Mouse (Mus musculus) macrophage (primary cell): ENCODE data around the gene Tctex1d4. TPM values are rescaled to one million over a fixed set of nuclear protein-coding genes. Genes with fewer than 3 reads are reported as not detected.
A peak's percentile ranks its signal among the peaks of the same experiment; 100 is the strongest.

Source experiments
- H3K27ac ChIP-seq: fragments of 350-480 bp; formaldehyde crosslinking; 2 replicates; pipeline ENCODE4 v1.9.0; 2021
- H3K36me3 ChIP-seq: fragments of 350-480 bp; formaldehyde crosslinking; 2 replicates; pipeline ENCODE4 v1.9.0; 2021; ENCODE audit errors: inconsistent target
- H3K4me3 ChIP-seq: fragments of 350-480 bp; formaldehyde crosslinking; 2 replicates; pipeline ENCODE4 v1.9.0; 2021; ENCODE audit errors: inconsistent target
- H3K79me2 ChIP-seq: fragments of 350-480 bp; formaldehyde crosslinking; 2 replicates; pipeline ENCODE4 v1.9.0; 2021; ENCODE audit errors: inconsistent target
- WGBS: methylation state at CpG from one replicate; pipeline ENCODE4 v1.1.7; 2026; ENCODE audit warnings: inconsistent platforms; ENCODE audit not compliant: missing documents; 5-methylcytosine and 5-hydroxymethylcytosine counted together
- polyA plus RNA-seq: library from polyadenylated mRNA; stranded (reverse); fragments of 250-400 nt; gene quantifications from 3 replicates; pipeline ENCODE4 v1.2.4, GENCODE M21; 2018; ENCODE audit warnings: inconsistent platforms

Tctex1d4 gene
- polyA plus RNA-seq, 1 experiment from 2014 or later = 0.93 TPM

DNA sequence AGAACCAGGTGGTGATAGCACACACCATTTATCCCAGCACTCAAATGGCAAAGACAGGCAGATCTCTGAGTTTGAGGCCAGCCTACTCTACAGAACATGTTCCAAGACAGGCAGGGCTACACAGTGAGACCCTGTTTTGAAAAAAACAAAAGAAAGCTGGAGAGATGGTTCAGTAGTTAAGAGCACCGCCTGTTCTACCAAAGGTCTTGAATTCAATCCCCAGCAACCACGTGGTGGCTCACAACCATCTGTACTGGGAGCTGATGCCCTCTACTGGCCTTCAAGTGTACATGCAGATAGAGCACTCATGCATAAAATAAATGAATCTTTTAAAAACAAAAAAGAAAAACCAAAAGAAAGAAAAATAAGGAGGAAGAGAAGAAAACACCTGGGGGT, 12.6 kb downstream of the Tctex1d4 start:
- Histone ChIP-seq H3K79me2 (no peaks in the 10 kb centered on the region), H3K27ac (no peak overlapping the region), H3K4me3 (no peak overlapping the region), H3K36me3 (no peaks in the 10 kb centered on the region)
- 3% methylated on average over 2 of the region's 2 CpGs for WGBS

GRCm38 (mm10) chr4:117140613-117141012, 14.0 kb downstream of the Tctex1d4 start:
- no peaks in the 10 kb centered on the region for H3K36me3 ChIP-seq
- no peak overlapping the region for H3K4me3 ChIP-seq
- H3K27ac ChIP-seq = no peak overlapping the region
- H3K79me2 ChIP-seq = no peaks in the 10 kb centered on the region
- 31% methylated on average over 4 of the region's 4 CpGs for WGBS

GRCm38 (mm10) chr4:117143023-117143422, 16.4 kb downstream of the Tctex1d4 start:
- WGBS = 88% methylated on average over 7 of the region's 7 CpGs
- H3K4me3 ChIP-seq = no peak overlapping the region
- no peak overlapping the region for H3K27ac ChIP-seq
- H3K36me3 ChIP-seq = no peaks in the 10 kb centered on the region
- no peaks in the 10 kb centered on the region for H3K79me2 ChIP-seq

- no peaks in the 10 kb centered on the region; the same call in 1 of the 2 replicates for H3K36me3 ChIP-seq
- no peaks in the 10 kb centered on the region for H3K79me2 ChIP-seq
- WGBS = 89% methylated on average over 13 of the region's 13 CpGs
- H3K27ac ChIP-seq = no peak overlapping the region
- no peak overlapping the region for H3K4me3 ChIP-seq
These were observed 18.7 kb downstream of the Tctex1d4 start for GRCm38 (mm10) chr4:117145248-117145647.

- WGBS = 47% methylated on average over 15 of the region's 15 CpGs
- Histone ChIP-seq H3K79me2 (no peaks in the 10 kb centered on the region), H3K4me3 (no peak overlapping the region), H3K27ac (no peak overlapping the region), H3K36me3 (peaks cover 1% of the 10 kb centered on the region; the same call in 1 of the 2 replicates)
These were observed 19.6 kb downstream of the Tctex1d4 start for GRCm38 (mm10) chr4:117146176-117146575.

DNA sequence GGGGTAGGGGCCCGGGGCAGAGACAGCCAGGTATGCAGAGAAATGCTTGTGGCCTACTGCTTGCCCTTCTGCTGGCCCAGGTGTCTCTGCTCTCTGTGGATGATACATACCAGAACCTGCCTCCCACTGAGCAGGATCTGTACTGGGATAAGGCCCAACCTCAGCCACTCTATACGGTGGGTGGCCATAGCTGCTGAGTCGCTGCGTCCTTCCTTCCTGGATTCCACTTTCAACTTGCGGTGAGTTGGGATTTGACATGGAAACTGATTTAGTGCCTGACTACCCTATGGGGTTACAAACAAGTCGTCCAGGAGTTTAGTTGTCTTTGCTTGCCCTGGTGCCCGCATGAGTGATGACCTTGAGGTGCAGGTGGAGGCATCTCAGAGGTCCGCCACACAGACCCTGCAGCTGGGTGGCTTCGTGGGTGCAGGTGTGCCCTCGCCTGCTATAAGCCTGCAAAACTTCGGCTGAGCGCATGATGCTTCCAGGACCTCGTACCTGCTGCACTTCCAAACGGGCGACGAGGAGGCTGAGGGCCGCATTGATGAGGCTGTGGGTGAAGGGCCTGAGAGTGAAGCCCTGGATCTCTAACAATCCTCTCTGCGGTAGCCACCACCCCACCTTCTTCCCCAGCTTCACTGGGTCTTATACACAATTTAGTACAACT, 21.6 kb downstream of the Tctex1d4 start:
- WGBS = 87% methylated on average over 18 of the region's 18 CpGs
- peaks cover 20% of the 10 kb centered on the region; the same call in 1 of the 2 replicates for H3K36me3 ChIP-seq
- no peak overlapping the region for H3K27ac ChIP-seq
- H3K4me3 ChIP-seq = no peak overlapping the region
- H3K79me2 ChIP-seq = peaks cover 7% of the 10 kb centered on the region

DNA sequence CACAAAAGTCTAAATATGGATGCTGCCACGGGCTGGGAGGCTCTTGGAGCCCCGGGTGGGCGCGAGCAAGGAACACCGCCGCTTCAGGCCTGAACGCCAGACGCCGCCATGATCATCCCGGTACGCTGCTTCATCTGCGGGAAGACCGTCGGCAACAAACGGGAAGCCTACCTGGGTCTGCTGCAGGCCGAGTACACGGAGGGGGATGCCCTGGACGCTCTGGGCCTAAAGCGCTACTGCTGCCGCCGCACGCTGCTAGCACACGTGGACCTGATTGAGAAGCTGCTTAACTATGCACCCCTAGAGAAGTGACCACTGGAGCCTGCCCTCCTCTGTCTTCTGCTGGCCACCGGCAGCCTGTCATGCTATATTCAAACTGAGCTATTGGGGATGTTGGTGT, 22.2 kb downstream of the Tctex1d4 start:
- peaks cover 26% of the 10 kb centered on the region; the same call in 1 of the 2 replicates for H3K36me3 ChIP-seq
- no peak overlapping the region for H3K4me3 ChIP-seq
- H3K27ac ChIP-seq = no peak overlapping the region
- WGBS = 89% methylated on average over 19 of the region's 24 CpGs
- H3K79me2 ChIP-seq = peaks cover 14% of the 10 kb centered on the region

- Histone ChIP-seq H3K27ac (no peak overlapping the region), H3K79me2 (peaks cover 21% of the 10 kb centered on the region), H3K4me3 (no peak overlapping the region), H3K36me3 (peaks cover 32% of the 10 kb centered on the region; the same call in 1 of the 2 replicates)
- WGBS = 91% methylated on average over 6 of the region's 6 CpGs
These were observed 23.0 kb downstream of the Tctex1d4 start for GRCm38 (mm10) chr4:117149291-117150211.

GRCm38 (mm10) chr4:117150212-117150733, 23.7 kb downstream of the Tctex1d4 start:
- peaks cover 32% of the 10 kb centered on the region; the same call in 1 of the 2 replicates for H3K36me3 ChIP-seq
- H3K4me3 ChIP-seq = no peak overlapping the region
- 86% methylated on average over 6 of the region's 6 CpGs for WGBS
- H3K27ac ChIP-seq = no peak overlapping the region
- peaks cover 28% of the 10 kb centered on the region for H3K79me2 ChIP-seq

DNA sequence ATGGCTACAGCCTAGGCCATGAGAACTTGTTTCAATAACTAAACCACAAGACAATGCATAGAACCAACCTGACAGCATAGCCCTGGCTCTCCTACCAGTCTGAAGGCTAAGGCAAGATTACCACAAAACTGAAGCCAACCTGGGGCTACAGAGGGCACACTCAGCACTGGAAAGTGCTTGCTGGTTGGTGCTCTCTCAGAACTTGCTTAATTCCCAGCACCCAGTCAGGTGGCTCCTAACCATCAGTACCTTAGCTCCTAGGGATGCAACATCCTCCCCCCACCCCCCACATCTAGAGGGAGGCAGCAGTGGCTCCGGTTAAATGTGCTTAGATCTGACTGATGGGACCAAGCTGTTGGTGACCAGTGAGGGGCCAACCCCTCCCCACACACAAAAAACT, 24.8 kb downstream of the Tctex1d4 start:
- Histone ChIP-seq H3K36me3 (peaks cover 32% of the 10 kb centered on the region; the same call in 1 of the 2 replicates), H3K79me2 (peaks cover 31% of the 10 kb centered on the region), H3K4me3 (no peak overlapping the region), H3K27ac (no peak overlapping the region)
- WGBS = 67% methylated on average over 1 of the region's 1 CpGs

GRCm38 (mm10) chr4:117152714-117153113, 26.1 kb downstream of the Tctex1d4 start:
- 92% methylated on average over 5 of the region's 5 CpGs for WGBS
- peaks cover 31% of the 10 kb centered on the region for H3K79me2 ChIP-seq
- peaks cover 32% of the 10 kb centered on the region; the same call in 1 of the 2 replicates for H3K36me3 ChIP-seq
- no peak overlapping the region for H3K4me3 ChIP-seq
- no peak overlapping the region for H3K27ac ChIP-seq

DNA sequence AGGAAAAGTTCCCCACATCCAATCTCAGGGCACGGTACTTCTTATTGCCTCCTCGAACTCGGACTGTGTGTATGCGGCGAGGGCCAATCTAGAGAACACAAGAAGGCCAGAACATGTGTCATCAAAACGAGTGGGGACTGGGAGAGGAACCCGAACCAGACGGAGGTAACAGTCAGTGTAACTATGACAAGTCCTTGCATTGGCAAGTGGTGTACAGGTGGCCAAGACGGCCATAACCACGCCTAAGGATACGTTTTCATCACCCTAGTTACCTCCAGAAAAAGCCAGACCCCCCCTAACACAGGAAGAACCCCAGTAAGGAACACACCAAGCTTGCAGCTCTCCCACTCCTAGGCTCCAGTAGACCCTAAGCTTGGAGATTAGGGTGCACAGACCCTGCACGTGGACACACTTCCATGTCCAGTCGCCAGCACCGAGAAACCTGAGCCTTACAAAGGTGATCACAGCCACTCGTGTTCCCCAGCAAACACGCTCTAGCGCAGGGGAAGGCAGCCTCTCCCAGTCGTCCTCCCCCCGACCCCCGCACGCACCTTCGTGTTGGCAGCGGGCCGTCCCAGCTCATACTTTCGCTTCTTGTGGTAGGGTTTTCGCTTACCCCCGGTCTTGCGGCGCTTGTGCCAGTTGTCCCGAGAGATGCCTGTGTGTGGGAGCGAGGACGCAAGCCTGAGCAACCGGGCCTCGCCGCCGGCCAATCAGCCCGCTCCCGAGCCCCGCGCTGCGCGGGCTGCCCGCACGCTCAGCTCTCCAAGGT, 28.6 kb downstream of the Tctex1d4 start:
- Histone ChIP-seq H3K36me3 (peaks cover 32% of the 10 kb centered on the region; the same call in 1 of the 2 replicates), H3K27ac (peak overlapping the region; percentile 58), H3K4me3 (peak overlapping the region; percentile 85), H3K79me2 (peaks cover 31% of the 10 kb centered on the region)
- 3% methylated on average over 44 of the region's 44 CpGs for WGBS

- Histone ChIP-seq H3K79me2 (peaks cover 31% of the 10 kb centered on the region), H3K27ac (peak within 1 kb of the TSS; percentile 58), H3K4me3 (peak within 1 kb of the TSS; percentile 85), H3K36me3 (peaks cover 32% of the 10 kb centered on the region; the same call in 1 of the 2 replicates)
- 1% methylated on average over 31 of the region's 52 CpGs for WGBS
These were observed 29.3 kb downstream of the Tctex1d4 start, which contains the start of gene Rps8 for GRCm38 (mm10) chr4:117155792-117156355. Rps8 (minus strand) TSS chr4:117156243.

DNA sequence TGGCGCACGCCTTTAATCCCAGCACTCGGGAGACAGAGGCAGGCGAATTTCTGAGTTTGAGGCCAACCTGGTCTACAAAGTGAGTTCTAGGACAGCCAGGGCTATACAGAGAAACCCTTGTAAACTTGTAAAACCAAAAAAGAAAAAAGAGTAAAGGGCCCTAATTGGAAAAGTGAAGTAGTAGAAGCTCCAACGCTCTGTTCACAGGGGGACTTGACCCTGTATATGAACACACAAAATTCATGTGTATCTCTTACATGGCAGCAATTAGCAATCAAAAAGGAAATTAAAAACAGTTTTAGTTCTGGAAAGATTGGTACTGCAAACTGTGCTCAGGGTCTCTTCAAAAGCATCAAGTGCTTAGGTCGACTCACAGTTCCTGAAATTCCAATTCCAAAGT, 29.8 kb downstream of the Tctex1d4 start:
- peaks cover 29% of the 10 kb centered on the region; the same call in 1 of the 2 replicates for H3K36me3 ChIP-seq
- 29% methylated on average over 6 of the region's 6 CpGs for WGBS
- H3K79me2 ChIP-seq = peaks cover 31% of the 10 kb centered on the region
- peak overlapping the region; percentile 29; the same call in 1 of the 2 replicates for H3K27ac ChIP-seq
- peak overlapping the region; percentile 34 for H3K4me3 ChIP-seq
